Mouse (Mus musculus): ENCODE data around the gene Ptprc.

Ptprc gene

GRCm38 (mm10) chr1:138148844-138149243, 26.7 kb downstream of the Ptprc start:
- no peak for DNase-seq (ENCODE audit: low spot score)

GRCm38 (mm10) chr1:138145571-138145970, 29.9 kb downstream of the Ptprc start:
- no peak for DNase-seq (ENCODE audit: low spot score)

- no peak for DNase-seq (ENCODE audit: low spot score)
Measured at GRCm38 (mm10) chr1:138145148-138145547, 30.4 kb downstream of the Ptprc start.

- no peak for DNase-seq (ENCODE audit: low spot score)
Measured at GRCm38 (mm10) chr1:138144365-138144764, 31.1 kb downstream of the Ptprc start.

- DNase-seq (ENCODE audit: low spot score): no peak
Measured at GRCm38 (mm10) chr1:138140769-138141168, 34.7 kb downstream of the Ptprc start.

GRCm38 (mm10) chr1:138137696-138138095, 37.8 kb downstream of the Ptprc start:
- DNase-seq (ENCODE audit: low spot score): no peak

GRCm38 (mm10) chr1:138137024-138137577, 38.4 kb downstream of the Ptprc start:
- DNase-seq (ENCODE audit: low spot score): no peak

- DNase-seq (ENCODE audit: low spot score): no peak
Measured at GRCm38 (mm10) chr1:138136373-138136779, 39.1 kb downstream of the Ptprc start.

- DNase-seq (ENCODE audit: low spot score): no peak
Measured at GRCm38 (mm10) chr1:138135637-138136372, 39.7 kb downstream of the Ptprc start.

GRCm38 (mm10) chr1:138135117-138135516, 40.4 kb downstream of the Ptprc start:
- DNase-seq (ENCODE audit: low spot score): no peak

- no peak for DNase-seq (ENCODE audit: low spot score)
Measured at GRCm38 (mm10) chr1:138134324-138134723, 41.2 kb downstream of the Ptprc start.

GRCm38 (mm10) chr1:138131739-138132138, 43.8 kb downstream of the Ptprc start:
- no peak for DNase-seq (ENCODE audit: low spot score)

GRCm38 (mm10) chr1:138130145-138130544, 45.4 kb downstream of the Ptprc start:
- DNase-seq (ENCODE audit: low spot score): peak; percentile 45

GRCm38 (mm10) chr1:138126843-138127242, 48.7 kb downstream of the Ptprc start:
- DNase-seq (ENCODE audit: low spot score): no peak

- no peak for DNase-seq (ENCODE audit: low spot score)
Measured at GRCm38 (mm10) chr1:138125281-138125680, 50.2 kb downstream of the Ptprc start.

GRCm38 (mm10) chr1:138123866-138124265, 51.6 kb downstream of the Ptprc start:
- DNase-seq (ENCODE audit: low spot score): no peak

GRCm38 (mm10) chr1:138119895-138120294, 55.6 kb downstream of the Ptprc start:
- DNase-seq (ENCODE audit: low spot score): no peak

- DNase-seq (ENCODE audit: low spot score): no peak
Measured at GRCm38 (mm10) chr1:138093219-138093618, 82.3 kb downstream of the Ptprc start.

- peak; percentile 55 for DNase-seq (ENCODE audit: low spot score)
Measured at GRCm38 (mm10) chr1:138085810-138086209, 89.7 kb downstream of the Ptprc start.

- no peak for DNase-seq (ENCODE audit: low spot score)
Measured at GRCm38 (mm10) chr1:138083707-138084106, 91.8 kb downstream of the Ptprc start.

- DNase-seq (ENCODE audit: low spot score): no peak
Measured at GRCm38 (mm10) chr1:138080308-138080707, 95.2 kb downstream of the Ptprc start.

- peak; percentile 86 for DNase-seq (ENCODE audit: low spot score)
Measured at GRCm38 (mm10) chr1:138044196-138044945, 131.1 kb downstream of the Ptprc start.

- DNase-seq (ENCODE audit: low spot score): peak; percentile 31
Measured at GRCm38 (mm10) chr1:138040556-138040955, 135.0 kb downstream of the Ptprc start.

Data from adipocyte (in vitro differentiated cells).